Mouse (Mus musculus) cerebellum, adult 9-11 months (tissue): Measurements from ENCODE around the gene Tprg.

Experiments
- DNase-seq: peaks from one replicate; pipeline ENCODE4 v3.0.0; 2022

The Tprg gene

DNA sequence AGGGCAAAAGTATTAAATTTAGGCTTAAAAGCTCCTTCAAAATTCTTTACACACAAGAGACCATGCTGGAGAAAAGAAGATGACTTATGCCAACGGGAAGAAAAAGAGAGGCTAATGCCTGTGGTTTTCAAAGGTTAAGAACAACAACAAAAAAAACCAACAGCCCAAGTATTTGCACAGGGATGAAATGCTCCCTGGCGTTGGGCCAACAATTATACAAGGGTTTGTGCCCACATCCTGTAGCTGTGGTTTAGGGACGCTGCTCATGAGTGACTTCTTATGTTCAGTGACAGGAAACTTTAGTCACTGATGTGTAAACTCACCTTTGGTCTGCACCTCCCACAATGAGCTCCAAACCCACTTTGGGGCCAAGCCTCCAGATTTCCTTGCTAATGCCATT is 139.6 kb downstream of the Tprg start:
- DNase-seq: no peak

- DNase-seq: no peak
These were observed 153.4 kb downstream of the Tprg start for GRCm38 (mm10) chr16:25440039-25440438.

GRCm38 (mm10) chr16:25445580-25445979 is 159.0 kb downstream of the Tprg start:
- DNase-seq: no peak

GRCm38 (mm10) chr16:25451511-25451910 is 164.9 kb downstream of the Tprg start:
- DNase-seq: no peak

- no peak for DNase-seq
These were observed 178.1 kb downstream of the Tprg start for GRCm38 (mm10) chr16:25464732-25465131.

DNA sequence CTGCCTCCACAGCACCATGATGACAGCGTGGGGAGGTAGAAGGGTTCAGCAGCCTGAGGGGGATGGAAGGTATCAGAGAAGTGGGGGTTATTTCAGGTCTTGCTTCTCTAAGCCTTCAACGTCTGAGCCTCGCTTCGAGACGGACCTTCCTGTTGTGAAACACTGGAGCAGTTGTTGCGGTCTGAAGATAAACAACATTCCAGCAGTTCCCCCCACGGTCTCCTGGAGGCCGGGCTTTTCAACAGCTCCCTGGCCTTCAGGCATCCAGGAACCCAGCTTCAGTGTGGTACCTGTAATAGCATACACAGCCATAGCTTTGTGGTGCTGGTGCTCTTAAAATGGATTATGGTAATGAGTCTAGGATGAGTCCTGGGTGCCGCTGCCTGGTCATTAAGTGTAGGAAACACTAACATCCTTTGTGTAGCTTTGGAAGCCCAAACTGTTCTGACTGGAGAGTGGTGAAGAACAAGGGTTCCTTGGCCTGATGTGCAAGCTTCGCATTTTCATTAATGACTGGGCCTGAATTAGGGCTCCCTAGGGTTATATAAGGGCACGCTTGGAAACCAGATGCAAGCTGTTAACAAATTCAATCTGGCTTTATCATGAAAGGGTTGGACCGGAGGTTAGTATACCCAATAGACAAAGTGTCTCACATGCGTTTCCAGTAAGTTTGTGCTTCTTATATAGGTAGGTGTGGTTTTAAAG is 179.0 kb downstream of the Tprg start:
- peak; percentile 20 for DNase-seq

GRCm38 (mm10) chr16:25468040-25468439 is 181.4 kb downstream of the Tprg start:
- DNase-seq: no peak

DNA sequence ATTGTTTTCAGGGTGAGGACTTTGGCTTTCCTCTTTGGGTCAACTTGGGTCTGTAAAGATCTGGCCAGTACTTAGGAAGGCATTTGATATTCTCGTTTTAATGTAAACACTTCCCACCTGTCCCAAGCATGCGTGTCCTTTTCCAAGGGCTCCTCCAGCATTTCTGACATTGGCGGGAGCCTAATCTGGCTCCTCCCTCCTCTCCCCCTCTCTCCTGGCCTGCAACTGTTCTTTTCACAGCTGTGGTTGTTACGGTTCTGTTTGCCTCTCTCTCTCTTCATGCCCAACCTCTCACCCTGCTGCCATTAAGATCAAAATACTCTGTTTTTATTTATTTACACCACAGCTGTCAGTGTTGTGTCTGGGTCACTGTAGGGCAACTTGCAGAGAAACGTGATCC is 182.0 kb downstream of the Tprg start:
- DNase-seq: no peak
